Comparison of ENCODE assay signal across 7 mouse cellular contexts in the genomic region with DNA sequence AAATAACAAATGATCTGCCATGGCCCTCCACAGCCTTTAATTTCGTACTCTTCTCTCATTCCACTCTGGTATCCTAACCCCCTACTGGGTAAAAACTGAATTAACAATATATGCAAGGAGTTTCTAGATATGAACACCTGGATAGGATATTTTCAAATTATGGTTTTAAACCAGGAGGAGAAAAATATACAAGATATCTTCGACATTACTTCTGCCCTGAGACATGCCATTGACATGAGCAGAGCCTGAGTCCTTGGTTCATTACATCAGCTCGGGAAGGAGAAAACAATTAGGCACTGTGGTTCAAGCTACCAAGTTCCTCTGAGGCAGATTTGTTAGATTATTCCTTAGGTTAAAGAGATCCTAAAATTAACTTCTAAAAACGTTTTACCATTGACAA. TPM values are rescaled to one million over a fixed set of nuclear protein-coding genes. Genes with fewer than 3 reads are reported as not detected.
DNase-seq lines count a peak whose midpoint lies in the region; ATAC-seq and TF ChIP-seq lines count a peak whose summit lies in the region.

No protein-coding gene starts in this region.

- H3K9me3 ChIP-seq in embryonic facial prominence, embryonic 13.5 days: no peaks in the 10 kb centered on the region
- H3K9me3 ChIP-seq in limb, embryonic 12.5 days: no peaks in the 10 kb centered on the region
- H3K9me3 ChIP-seq in stomach, embryonic 14.5 days (ENCODE audit: control insufficient read depth, low read depth, low read length): no peaks in the 10 kb centered on the region

- no peaks in the 10 kb centered on the region for H3K27me3 ChIP-seq in spleen, adult 2 months (ENCODE audit: control insufficient read depth, insufficient read depth, low read length)
- H3K27me3 ChIP-seq in embryonic facial prominence, embryonic 13.5 days: no peaks in the 10 kb centered on the region
- no peaks in the 10 kb centered on the region for H3K27me3 ChIP-seq in limb, embryonic 12.5 days
- no peaks in the 10 kb centered on the region for H3K27me3 ChIP-seq in stomach, embryonic 14.5 days (ENCODE audit: control insufficient read depth, insufficient read depth, low read length)

- H3K4me3 ChIP-seq in spleen, adult 2 months (ENCODE audit: extremely low read depth, insufficient read depth, insufficient read length): peak overlapping the region; percentile 94
- H3K4me3 ChIP-seq in embryonic facial prominence, embryonic 13.5 days: peak overlapping the region; percentile 91
- peak overlapping the region; percentile 92 for H3K4me3 ChIP-seq in limb, embryonic 12.5 days (replicated peaks)
- peak overlapping the region; percentile 87 for H3K4me3 ChIP-seq in stomach, embryonic 14.5 days (ENCODE audit: low read depth, low read length)

- TF ChIP-seq CTCF in spleen, adult 2 months (IDR thresholded peaks at IDR 0.05; ENCODE audit: extremely low read depth, insufficient read depth, insufficient read length, insufficient replicate concordance): no peak

- no peak for TF ChIP-seq POLR2A in spleen, adult 2 months (IDR thresholded peaks at IDR 0.05; ENCODE audit: low read depth, low read length)

- peak overlapping the region; percentile 100 for H3K27ac ChIP-seq in spleen, adult 2 months (ENCODE audit: insufficient read depth, low read length)
- H3K27ac ChIP-seq in embryonic facial prominence, embryonic 13.5 days: peak overlapping the region; percentile 98
- peak overlapping the region; percentile 98 for H3K27ac ChIP-seq in limb, embryonic 12.5 days
- H3K27ac ChIP-seq in stomach, embryonic 14.5 days (ENCODE audit: low read length): peak overlapping the region; percentile 99

- H3K4me1 ChIP-seq in spleen, adult 2 months (ENCODE audit: control insufficient read depth, insufficient read depth, insufficient read length): peaks cover 13% of the 10 kb centered on the region
- peaks cover 22% of the 10 kb centered on the region for H3K4me1 ChIP-seq in embryonic facial prominence, embryonic 13.5 days
- H3K4me1 ChIP-seq in limb, embryonic 12.5 days (replicated peaks): peaks cover 16% of the 10 kb centered on the region
- H3K4me1 ChIP-seq in stomach, embryonic 14.5 days (ENCODE audit: control insufficient read depth, insufficient read depth, low read length): peaks cover 13% of the 10 kb centered on the region

- WGBS in spleen, adult 2 months: 1% methylated on average over 4 of the region's 4 CpGs
- WGBS in embryonic facial prominence, embryonic 13.5 days: 8% methylated on average over 4 of the region's 4 CpGs
- WGBS in limb, embryonic 12.5 days: 11% methylated on average over 4 of the region's 4 CpGs
- WGBS in stomach, embryonic 14.5 days: 7% methylated on average over 4 of the region's 4 CpGs

- DNase-seq in spleen, adult 2 months (ENCODE audit: low read depth in 1 of 2, low spot score in 2 of 2): no peak
- DNase-seq in spleen, postnatal 36 days (ENCODE audit: low spot score in 2 of 2): no peak
- DNase-seq in frontal cortex, postnatal 10 days (ENCODE audit: low spot score in 2 of 2): no peak

- H3K9ac ChIP-seq in embryonic facial prominence, embryonic 13.5 days: peak overlapping the region; percentile 89
- H3K9ac ChIP-seq in limb, embryonic 12.5 days (replicated peaks): peak overlapping the region; percentile 90
- peak overlapping the region; percentile 86 for H3K9ac ChIP-seq in stomach, embryonic 14.5 days (replicated peaks; ENCODE audit: low read depth, low read length)

- no peak for ATAC-seq in embryonic facial prominence, embryonic 13.5 days (ENCODE audit: insufficient number of reproducible peaks, insufficient read depth, low FRiP score, low TSS enrichment, low read depth)
- ATAC-seq in limb, embryonic 12.5 days (ENCODE audit: insufficient number of reproducible peaks, insufficient read depth, low FRiP score, low TSS enrichment, low read depth): no peak
- no peak for ATAC-seq in stomach, embryonic 14.5 days (ENCODE audit: insufficient number of reproducible peaks, insufficient read depth, low FRiP score, low read depth)
- ATAC-seq in megakaryocyte progenitor cell, adult 5-6 weeks (replicated peaks; ENCODE audit: poor library complexity): no peak

- H3K36me3 ChIP-seq in spleen, adult 2 months (ENCODE audit: control insufficient read depth, insufficient read depth, low read length): peaks cover 20% of the 10 kb centered on the region
- H3K36me3 ChIP-seq in embryonic facial prominence, embryonic 13.5 days: 0 out of 2 replicates have a peak, but pooled peaks cover 5% of the 10 kb centered on the region
- peaks cover 13% of the 10 kb centered on the region; the same call in 1 of the 2 replicates for H3K36me3 ChIP-seq in limb, embryonic 12.5 days
- H3K36me3 ChIP-seq in stomach, embryonic 14.5 days (ENCODE audit: control insufficient read depth, insufficient read depth, low read length): no peaks in the 10 kb centered on the region

- H3K4me2 ChIP-seq in embryonic facial prominence, embryonic 13.5 days: peak overlapping the region; percentile 64
- peak overlapping the region; percentile 63 for H3K4me2 ChIP-seq in limb, embryonic 12.5 days
- H3K4me2 ChIP-seq in stomach, embryonic 14.5 days (replicated peaks; ENCODE audit: low read depth, low read length): peak overlapping the region; percentile 49

RNA-seq across cellular contexts. Expression of a gene that starts 0.9 kb away (rescaled TPM):
- 400 and 443 TPM in 2 replicates for polyA plus RNA-seq in spleen, adult 2 months (2012; rRNA removed)
- 26.4 and 35.6 TPM in 2 replicates for polyA plus RNA-seq in embryonic facial prominence, embryonic 13.5 days (2015; fragmentation: Nextera tagmentation; extraction: Ambion mirVana)
- 25.4 and 29.0 TPM in 2 replicates for polyA plus RNA-seq in limb, embryonic 12.5 days (2016; fragmentation: Nextera tagmentation; extraction: Ambion mirVana)
- 46.2 and 52.7 TPM in 2 replicates for polyA plus RNA-seq in stomach, embryonic 14.5 days (2014; fragmentation: Nextera tagmentation; extraction: Ambion mirVana)
- 641 and 693 TPM in 2 replicates for total RNA-seq in megakaryocyte progenitor cell, adult 5-6 weeks (2015)
- total RNA-seq in megakaryocyte progenitor cell, adult 5-6 weeks (2017): 470 and 502 TPM in 2 replicates

RNA-seq across cellular contexts. Expression of a gene that starts 14.1 kb away (rescaled TPM):
- polyA plus RNA-seq in spleen, adult 2 months (2012; rRNA removed): 138 and 179 TPM in 2 replicates
- polyA plus RNA-seq in embryonic facial prominence, embryonic 13.5 days (2015; fragmentation: Nextera tagmentation; extraction: Ambion mirVana): 105 and 113 TPM in 2 replicates
- polyA plus RNA-seq in limb, embryonic 12.5 days (2016; fragmentation: Nextera tagmentation; extraction: Ambion mirVana): 133 and 135 TPM in 2 replicates
- 105 and 110 TPM in 2 replicates for polyA plus RNA-seq in stomach, embryonic 14.5 days (2014; fragmentation: Nextera tagmentation; extraction: Ambion mirVana)
- total RNA-seq in megakaryocyte progenitor cell, adult 5-6 weeks (2015): 50.8 and 54.4 TPM in 2 replicates
- total RNA-seq in megakaryocyte progenitor cell, adult 5-6 weeks (2017): 52.9 and 56.3 TPM in 2 replicates

RNA-seq across cellular contexts. Expression of a gene that starts 41.9 kb away (rescaled TPM):
- 57.9 and 67.7 TPM in 2 replicates for polyA plus RNA-seq in spleen, adult 2 months (2012; rRNA removed)
- 41.4 and 42.3 TPM in 2 replicates for polyA plus RNA-seq in embryonic facial prominence, embryonic 13.5 days (2015; fragmentation: Nextera tagmentation; extraction: Ambion mirVana)
- polyA plus RNA-seq in limb, embryonic 12.5 days (2016; fragmentation: Nextera tagmentation; extraction: Ambion mirVana): 47.5 and 48.6 TPM in 2 replicates
- 37.3 and 39.6 TPM in 2 replicates for polyA plus RNA-seq in stomach, embryonic 14.5 days (2014; fragmentation: Nextera tagmentation; extraction: Ambion mirVana)
- total RNA-seq in megakaryocyte progenitor cell, adult 5-6 weeks (2015): 13.7 and 20.7 TPM in 2 replicates
- 12.4 and 12.7 TPM in 2 replicates for total RNA-seq in megakaryocyte progenitor cell, adult 5-6 weeks (2017)
